Mouse (Mus musculus): ENCODE data around the gene Cabp1. TPM values are rescaled to one million over a fixed set of nuclear protein-coding genes. Genes with fewer than 3 reads are reported as not detected.

The Cabp1 gene
- polyA plus RNA-seq, 1 experiment from 2014 or later: 8.3 TPM

DNA sequence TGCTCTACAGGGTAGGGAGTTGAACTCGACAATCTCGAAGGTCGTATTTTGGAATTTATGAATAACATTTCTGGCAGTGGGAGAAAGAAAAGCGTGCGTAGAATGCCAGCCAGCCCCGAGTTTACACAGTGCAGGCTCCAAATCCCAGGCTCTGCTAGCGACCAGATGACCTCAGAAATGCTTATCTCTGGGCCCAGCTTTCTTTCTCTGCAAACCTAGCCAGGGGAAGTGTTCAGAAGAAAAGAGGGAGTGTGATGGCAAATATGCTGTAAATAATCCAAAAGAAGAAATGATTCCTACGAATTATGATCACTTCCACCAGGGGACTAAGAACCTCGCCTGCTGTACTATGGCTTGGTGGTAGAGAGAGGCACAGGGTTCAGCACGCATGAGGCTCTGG, 10.7 kb downstream of the Cabp1 start:
- no peak overlapping the region for H3K9ac ChIP-seq (replicated peaks; ENCODE audit: low read depth, low read length)
- no peaks in the 10 kb centered on the region for H3K27me3 ChIP-seq (replicated peaks; ENCODE audit: control insufficient read depth, insufficient read depth, low read length)
- H3K36me3 ChIP-seq (ENCODE audit: control insufficient read depth, insufficient read depth): no peaks in the 10 kb centered on the region
- no peak overlapping the region for H3K4me3 ChIP-seq (replicated peaks; ENCODE audit: low read length)
- H3K4me1 ChIP-seq (replicated peaks; ENCODE audit: control insufficient read depth, insufficient read depth, low read length): peaks cover 30% of the 10 kb centered on the region
- 86% methylated on average over 10 of the region's 10 CpGs for WGBS
- H3K4me2 ChIP-seq (ENCODE audit: low read length): no peak overlapping the region
- ATAC-seq: no peak
- no peak overlapping the region for H3K27ac ChIP-seq (ENCODE audit: low read length)
- no peaks in the 10 kb centered on the region for H3K9me3 ChIP-seq (ENCODE audit: control insufficient read depth, low read length)

DNA sequence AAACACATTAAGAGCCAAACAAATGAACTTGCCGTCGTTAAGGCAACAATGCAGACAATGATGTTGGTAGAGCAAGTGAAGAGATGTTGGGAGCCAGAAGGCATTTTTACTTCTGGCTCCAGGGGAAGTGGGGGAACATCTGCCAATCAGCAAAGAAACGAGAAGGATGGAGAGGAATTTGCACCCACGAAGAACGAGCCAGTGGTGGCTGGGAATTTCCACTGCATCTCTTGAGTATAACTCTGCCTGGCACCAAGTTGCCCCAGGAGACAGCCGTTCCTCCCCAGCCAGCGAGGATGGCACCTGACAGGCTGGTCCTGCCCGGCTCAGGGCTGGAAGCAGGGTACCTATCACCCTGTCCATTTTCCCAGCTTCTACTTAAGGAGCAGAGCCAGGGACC, 11.3 kb downstream of the Cabp1 start:
- H3K27me3 ChIP-seq (replicated peaks; ENCODE audit: control insufficient read depth, insufficient read depth, low read length): no peaks in the 10 kb centered on the region
- no peak for ATAC-seq
- WGBS: 54% methylated on average over 8 of the region's 8 CpGs
- H3K4me1 ChIP-seq (replicated peaks; ENCODE audit: control insufficient read depth, insufficient read depth, low read length): peaks cover 30% of the 10 kb centered on the region
- no peak overlapping the region for H3K4me2 ChIP-seq (ENCODE audit: low read length)
- H3K27ac ChIP-seq (ENCODE audit: low read length): no peak overlapping the region
- no peak overlapping the region for H3K9ac ChIP-seq (replicated peaks; ENCODE audit: low read depth, low read length)
- no peak overlapping the region for H3K4me3 ChIP-seq (replicated peaks; ENCODE audit: low read length)
- no peaks in the 10 kb centered on the region for H3K36me3 ChIP-seq (ENCODE audit: control insufficient read depth, insufficient read depth)
- no peaks in the 10 kb centered on the region for H3K9me3 ChIP-seq (ENCODE audit: control insufficient read depth, low read length)

- H3K9me3 ChIP-seq (ENCODE audit: control insufficient read depth, low read length): no peaks in the 10 kb centered on the region
- H3K4me2 ChIP-seq (ENCODE audit: low read length): no peak overlapping the region
- no peak overlapping the region for H3K9ac ChIP-seq (replicated peaks; ENCODE audit: low read depth, low read length)
- no peaks in the 10 kb centered on the region for H3K27me3 ChIP-seq (replicated peaks; ENCODE audit: control insufficient read depth, insufficient read depth, low read length)
- H3K4me1 ChIP-seq (replicated peaks; ENCODE audit: control insufficient read depth, insufficient read depth, low read length): peaks cover 18% of the 10 kb centered on the region
- no peak overlapping the region for H3K27ac ChIP-seq (ENCODE audit: low read length)
- WGBS: 78% methylated on average over 13 of the region's 13 CpGs
- ATAC-seq: no peak
- H3K36me3 ChIP-seq (ENCODE audit: control insufficient read depth, insufficient read depth): no peaks in the 10 kb centered on the region
- H3K4me3 ChIP-seq (replicated peaks; ENCODE audit: low read length): no peak overlapping the region
Observed at GRCm38 (mm10) chr5:115181248-115181940, 12.8 kb downstream of the Cabp1 start.

DNA sequence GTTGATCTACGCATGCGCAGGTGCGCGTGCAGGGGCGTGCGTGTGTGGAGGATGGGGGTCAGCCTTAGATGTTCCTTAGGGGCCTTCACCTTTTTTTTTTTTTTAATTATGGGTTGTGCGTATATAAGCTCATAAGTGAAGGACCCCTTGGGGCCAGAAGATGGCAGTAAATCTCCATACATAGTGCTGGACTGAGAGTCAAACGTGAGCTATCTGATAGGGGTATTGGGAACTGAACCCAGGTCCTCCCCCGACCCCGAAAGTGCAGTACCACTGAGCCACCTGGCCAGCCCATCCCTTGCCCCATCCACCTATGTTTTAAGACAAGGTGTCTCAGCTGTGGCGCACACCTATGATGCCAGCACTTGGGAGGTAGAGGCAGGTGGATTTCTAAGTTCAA, 14.6 kb downstream of the Cabp1 start:
- Histone ChIP-seq H3K4me1 (replicated peaks; ENCODE audit: control insufficient read depth, insufficient read depth, low read length) (peaks cover 9% of the 10 kb centered on the region), H3K4me2 (ENCODE audit: low read length) (no peak overlapping the region), H3K36me3 (ENCODE audit: control insufficient read depth, insufficient read depth) (no peaks in the 10 kb centered on the region), H3K4me3 (replicated peaks; ENCODE audit: low read length) (no peak overlapping the region), H3K9ac (replicated peaks; ENCODE audit: low read depth, low read length) (no peak overlapping the region), H3K27me3 (replicated peaks; ENCODE audit: control insufficient read depth, insufficient read depth, low read length) (no peaks in the 10 kb centered on the region), H3K9me3 (ENCODE audit: control insufficient read depth, low read length) (no peaks in the 10 kb centered on the region), H3K27ac (ENCODE audit: low read length) (no peak overlapping the region)
- ATAC-seq: no peak
- 94% methylated on average over 11 of the region's 11 CpGs for WGBS

- ATAC-seq: no peak
- Histone ChIP-seq H3K9ac (replicated peaks; ENCODE audit: low read depth, low read length) (no peak overlapping the region), H3K27me3 (replicated peaks; ENCODE audit: control insufficient read depth, insufficient read depth, low read length) (no peaks in the 10 kb centered on the region), H3K27ac (ENCODE audit: low read length) (no peak overlapping the region), H3K4me3 (replicated peaks; ENCODE audit: low read length) (no peak overlapping the region), H3K4me1 (replicated peaks; ENCODE audit: control insufficient read depth, insufficient read depth, low read length) (peaks cover 5% of the 10 kb centered on the region), H3K36me3 (ENCODE audit: control insufficient read depth, insufficient read depth) (no peaks in the 10 kb centered on the region), H3K4me2 (ENCODE audit: low read length) (no peak overlapping the region), H3K9me3 (ENCODE audit: control insufficient read depth, low read length) (no peaks in the 10 kb centered on the region)
- WGBS: 78% methylated on average over 6 of the region's 6 CpGs
Observed at GRCm38 (mm10) chr5:115177866-115178265, 16.3 kb downstream of the Cabp1 start.

DNA sequence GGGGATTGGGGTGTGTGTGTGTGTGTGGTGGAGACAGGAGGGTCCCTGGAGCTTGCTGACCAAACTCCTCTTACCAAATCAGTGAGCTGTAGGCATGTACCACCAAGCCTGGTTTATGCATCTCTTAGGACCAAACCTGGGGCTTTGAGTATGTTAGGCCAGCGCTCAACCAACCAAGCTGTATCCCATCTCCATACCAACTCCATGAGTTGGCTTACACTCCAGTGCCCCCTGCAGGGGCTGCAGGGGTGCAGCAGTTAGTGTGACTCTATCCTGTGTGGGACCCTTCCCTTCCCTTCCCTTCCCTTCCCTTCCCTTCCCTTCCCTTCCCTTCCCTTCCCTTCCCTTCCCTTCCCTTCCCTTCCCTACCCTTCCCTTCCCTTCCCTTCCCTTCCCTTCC, 19.6 kb downstream of the Cabp1 start:
- Histone ChIP-seq H3K9me3 (ENCODE audit: control insufficient read depth, low read length) (no peaks in the 10 kb centered on the region), H3K27ac (ENCODE audit: low read length) (no peak overlapping the region), H3K27me3 (replicated peaks; ENCODE audit: control insufficient read depth, insufficient read depth, low read length) (no peaks in the 10 kb centered on the region), H3K36me3 (ENCODE audit: control insufficient read depth, insufficient read depth) (no peaks in the 10 kb centered on the region), H3K4me1 (replicated peaks; ENCODE audit: control insufficient read depth, insufficient read depth, low read length) (no peaks in the 10 kb centered on the region), H3K4me2 (ENCODE audit: low read length) (no peak overlapping the region), H3K4me3 (replicated peaks; ENCODE audit: low read length) (no peak overlapping the region), H3K9ac (replicated peaks; ENCODE audit: low read depth, low read length) (no peak overlapping the region)
- 93% methylated on average over 1 of the region's 1 CpGs for WGBS
- ATAC-seq: no peak

GRCm38 (mm10) chr5:115170150-115170549, 24.0 kb downstream of the Cabp1 start:
- ATAC-seq: no peak
- whole genome bisulfite sequencing: 88% methylated on average over 8 of the region's 8 CpGs
- Histone ChIP-seq H3K36me3 (ENCODE audit: control insufficient read depth, insufficient read depth) (no peaks in the 10 kb centered on the region), H3K4me2 (ENCODE audit: low read length) (no peak overlapping the region), H3K27ac (ENCODE audit: low read length) (no peak overlapping the region), H3K4me3 (replicated peaks; ENCODE audit: low read length) (no peak overlapping the region), H3K9me3 (ENCODE audit: control insufficient read depth, low read length) (no peaks in the 10 kb centered on the region), H3K4me1 (replicated peaks; ENCODE audit: control insufficient read depth, insufficient read depth, low read length) (0 out of 2 replicates have a peak, but pooled peaks cover 3% of the 10 kb centered on the region), H3K27me3 (replicated peaks; ENCODE audit: control insufficient read depth, insufficient read depth, low read length) (no peaks in the 10 kb centered on the region), H3K9ac (replicated peaks; ENCODE audit: low read depth, low read length) (no peak overlapping the region)

GRCm38 (mm10) chr5:115168641-115169415, 25.4 kb downstream of the Cabp1 start:
- no peak for ATAC-seq
- H3K27ac ChIP-seq (ENCODE audit: low read length): no peak overlapping the region
- WGBS: 42% methylated on average over 27 of the region's 27 CpGs
- H3K27me3 ChIP-seq (replicated peaks; ENCODE audit: control insufficient read depth, insufficient read depth, low read length): no peaks in the 10 kb centered on the region
- no peak overlapping the region for H3K4me2 ChIP-seq (ENCODE audit: low read length)
- no peaks in the 10 kb centered on the region for H3K36me3 ChIP-seq (ENCODE audit: control insufficient read depth, insufficient read depth)
- 0 out of 2 replicates have a peak, but pooled peaks cover 3% of the 10 kb centered on the region for H3K4me1 ChIP-seq (replicated peaks; ENCODE audit: control insufficient read depth, insufficient read depth, low read length)
- H3K4me3 ChIP-seq (replicated peaks; ENCODE audit: low read length): no peak overlapping the region
- no peaks in the 10 kb centered on the region for H3K9me3 ChIP-seq (ENCODE audit: control insufficient read depth, low read length)
- no peak overlapping the region for H3K9ac ChIP-seq (replicated peaks; ENCODE audit: low read depth, low read length)

DNA sequence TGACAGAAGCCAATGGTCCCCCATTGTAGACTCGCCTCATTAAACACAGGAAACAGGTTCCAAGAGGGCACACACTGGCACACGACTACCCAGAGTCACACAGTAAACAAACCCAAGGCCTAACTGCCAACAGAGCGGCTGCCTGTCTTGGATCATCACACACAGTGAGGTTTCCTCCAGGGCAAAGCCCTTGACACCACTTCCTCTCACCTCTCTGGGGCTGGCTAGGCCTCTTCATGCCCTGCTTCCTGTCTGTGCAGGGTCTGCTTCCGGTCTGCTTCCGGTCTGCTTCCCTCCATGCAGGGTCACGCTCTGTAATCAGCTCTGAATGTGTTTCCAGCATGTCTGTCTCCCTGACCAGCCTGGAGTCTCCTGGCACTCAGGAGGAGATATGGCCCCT, 26.8 kb downstream of the Cabp1 start:
- no peak overlapping the region for H3K4me3 ChIP-seq (replicated peaks; ENCODE audit: low read length)
- WGBS: 80% methylated on average over 6 of the region's 6 CpGs

More for the DNA sequence above, 26.8 kb downstream of the Cabp1 start:
- ATAC-seq: no peak
- no peaks in the 10 kb centered on the region for H3K36me3 ChIP-seq (ENCODE audit: control insufficient read depth, insufficient read depth)
- no peaks in the 10 kb centered on the region for H3K9me3 ChIP-seq (ENCODE audit: control insufficient read depth, low read length)
- H3K4me2 ChIP-seq (ENCODE audit: low read length): no peak overlapping the region
- no peak overlapping the region for H3K27ac ChIP-seq (ENCODE audit: low read length)
- no peaks in the 10 kb centered on the region for H3K27me3 ChIP-seq (replicated peaks; ENCODE audit: control insufficient read depth, insufficient read depth, low read length)
- H3K4me1 ChIP-seq (replicated peaks; ENCODE audit: control insufficient read depth, insufficient read depth, low read length): 0 out of 2 replicates have a peak, but pooled peaks cover 3% of the 10 kb centered on the region
- H3K9ac ChIP-seq (replicated peaks; ENCODE audit: low read depth, low read length): no peak overlapping the region

Measured in forebrain, embryonic 16.5 days (tissue).